Mouse (Mus musculus) stomach, postnatal 0 days (tissue): ENCODE data around the gene Ccdc184. TPM values are rescaled to one million over a fixed set of nuclear protein-coding genes. Genes with fewer than 3 reads are reported as not detected.

ENCODE experiments used
- ATAC-seq: fragments of 200-750 bp; cut with Nextera tagmentation; 2 replicates; pipeline ENCODE4 v1.8.0; 2017; ENCODE audit not compliant: low FRiP score, low TSS enrichment
- DNase-seq: peaks from one replicate; pipeline ENCODE4 v3.0.0-alpha.2; 2016; ENCODE audit warnings: low spot score
- H3K27ac ChIP-seq: fragments of 300-500 bp; sonication (generic); replicated peaks from 2 replicates; pipeline ENCODE4 v1.5.1; 2014; ENCODE audit warnings: mild to moderate bottlenecking, control low read depth
- H3K27me3 ChIP-seq: fragments of 300-500 bp; sonication (generic); 2 replicates; pipeline ENCODE4 v1.6.1; 2014; ENCODE audit warnings: low read length; ENCODE audit not compliant: control insufficient read depth, insufficient read depth
- H3K36me3 ChIP-seq: fragments of 300-500 bp; sonication (generic); 2 replicates; pipeline ENCODE4 v1.6.1; 2014; ENCODE audit warnings: low read length, mixed read lengths; ENCODE audit not compliant: control insufficient read depth, insufficient read depth
- H3K4me1 ChIP-seq: fragments of 300-500 bp; sonication (generic); replicated peaks from 2 replicates; pipeline ENCODE4 v1.6.1; 2014; ENCODE audit warnings: antibody characterized with exemption; ENCODE audit not compliant: control insufficient read depth, insufficient read depth
- H3K4me2 ChIP-seq: fragments of 300-500 bp; sonication (generic); replicated peaks from 2 replicates; pipeline ENCODE4 v1.6.1; 2014; ENCODE audit warnings: low read depth, mild to moderate bottlenecking, control low read depth, moderate library complexity
- H3K4me3 ChIP-seq: fragments of 300-500 bp; sonication (generic); 2 replicates; pipeline ENCODE4 v1.5.1; 2014; ENCODE audit warnings: low read depth, low read length, control low read depth
- H3K9ac ChIP-seq: fragments of 300-500 bp; sonication (generic); 2 replicates; pipeline ENCODE4 v1.6.1; 2014; ENCODE audit warnings: mild to moderate bottlenecking, low read length, control low read depth, mixed read lengths
- H3K9me3 ChIP-seq: fragments of 300-500 bp; sonication (generic); 2 replicates; pipeline ENCODE4 v1.6.1; 2016; ENCODE audit warnings: low read length; ENCODE audit not compliant: control insufficient read depth
- CTCF ChIP-seq: IDR thresholded peaks from 2 replicates; pipeline ENCODE4 v1.5.1; 2016; ENCODE audit warnings: antibody characterized with exemption, low read depth, mild to moderate bottlenecking, moderate library complexity
- EP300 ChIP-seq: optimal IDR thresholded peaks from 2 replicates; pipeline ENCODE3; 2016; ENCODE audit warnings: antibody characterized with exemption
- WGBS: fragments of 180-500 bp; shearing (Covaris S2); extraction: QIAGEN DNeasy Blood & Tissue Kit; methylation state at CpG from one replicate; pipeline ENCODE4 v1.1.7; 2014; 5-methylcytosine and 5-hydroxymethylcytosine counted together
- polyA plus RNA-seq: library from polyadenylated mRNA; unstranded; fragments of >200 nt; fragmentation: Nextera tagmentation; extraction: Ambion mirVana; gene quantifications from 2 replicates; pipeline ENCODE4 v1.2.1, GENCODE M21; 2015

Gene Ccdc184
- polyA plus RNA-seq, 1 experiment from 2014 or later, result 0.95 TPM

- H3K9ac ChIP-seq, result peak overlapping the region; percentile 19
- peak overlapping the region; percentile 48 for H3K4me3 ChIP-seq
- TF ChIP-seq CTCF, result peak; percentile 93
- TF ChIP-seq EP300, result no peak
- H3K36me3 ChIP-seq, result no peaks in the 10 kb centered on the region
- no peaks in the 10 kb centered on the region for H3K4me1 ChIP-seq
- peak; percentile 94 for DNase-seq
- H3K27ac ChIP-seq, result peak overlapping the region; percentile 49; the same call in 1 of the 2 replicates
- peak overlapping the region; percentile 54 for H3K4me2 ChIP-seq
- no peaks in the 10 kb centered on the region for H3K9me3 ChIP-seq
- WGBS, result 0% methylated on average over 30 of the region's 30 CpGs
- peak; percentile 98 for ATAC-seq
- H3K27me3 ChIP-seq, result no peaks in the 10 kb centered on the region
These were observed 14.3 kb downstream of the Ccdc184 start for GRCm38 (mm10) chr15:98181132-98181711.

GRCm38 (mm10) chr15:98181856-98182570 lies 15.1 kb downstream of the Ccdc184 start:
- no peaks in the 10 kb centered on the region for H3K36me3 ChIP-seq
- ATAC-seq (no peak), DNase-seq (no peak)
- H3K9ac ChIP-seq, result no peak overlapping the region
- TF ChIP-seq EP300, result no peak
- no peak for TF ChIP-seq CTCF
- H3K27ac ChIP-seq, result no peak overlapping the region
- H3K4me1 ChIP-seq, result no peaks in the 10 kb centered on the region
- H3K4me3 ChIP-seq, result no peak overlapping the region
- no peaks in the 10 kb centered on the region for H3K27me3 ChIP-seq
- no peaks in the 10 kb centered on the region for H3K9me3 ChIP-seq
- H3K4me2 ChIP-seq, result no peak overlapping the region
- 66% methylated on average over 12 of the region's 12 CpGs for WGBS

- H3K9me3 ChIP-seq, result no peaks in the 10 kb centered on the region
- DNase-seq, result no peak
- H3K27me3 ChIP-seq, result no peaks in the 10 kb centered on the region
- no peak overlapping the region for H3K4me3 ChIP-seq
- H3K4me2 ChIP-seq, result no peak overlapping the region
- ATAC-seq, result no peak
- no peak overlapping the region for H3K9ac ChIP-seq
- no peak for TF ChIP-seq CTCF
- TF ChIP-seq EP300, result no peak
- no peaks in the 10 kb centered on the region for H3K4me1 ChIP-seq
- no peak overlapping the region for H3K27ac ChIP-seq
- WGBS, result 31% methylated on average over 4 of the region's 4 CpGs
- no peaks in the 10 kb centered on the region for H3K36me3 ChIP-seq
These were observed 17.5 kb downstream of the Ccdc184 start for GRCm38 (mm10) chr15:98184456-98184855.

- Histone ChIP-seq H3K27me3 (no peaks in the 10 kb centered on the region), H3K27ac (no peak within 1 kb of the TSS), H3K9me3 (no peaks in the 10 kb centered on the region), H3K9ac (no peak within 1 kb of the TSS), H3K4me1 (no peaks in the 10 kb centered on the region), H3K4me3 (no peak within 1 kb of the TSS), H3K4me2 (no peak within 1 kb of the TSS), H3K36me3 (no peaks in the 10 kb centered on the region)
- WGBS, result 70% methylated on average over 3 of the region's 3 CpGs
- DNase-seq (no peak), ATAC-seq (no peak)
- TF ChIP-seq CTCF (no peak), EP300 (no peak)
These were observed 28.5 kb downstream of the Ccdc184 start, which contains the start of gene Olfr288 for GRCm38 (mm10) chr15:98195442-98195841. TSS of gene Olfr288 (minus strand) at chr15:98195542.

GRCm38 (mm10) chr15:98209676-98210075 lies 42.7 kb downstream of the Ccdc184 start:
- no peak overlapping the region for H3K9ac ChIP-seq
- no peak overlapping the region for H3K4me3 ChIP-seq
- TF ChIP-seq CTCF (no peak), EP300 (no peak)
- DNase-seq (no peak), ATAC-seq (no peak)
- H3K9me3 ChIP-seq, result no peaks in the 10 kb centered on the region
- H3K4me1 ChIP-seq, result no peaks in the 10 kb centered on the region
- no peak overlapping the region for H3K27ac ChIP-seq
- H3K36me3 ChIP-seq, result no peaks in the 10 kb centered on the region
- 77% methylated on average over 7 of the region's 7 CpGs for WGBS
- H3K27me3 ChIP-seq, result no peaks in the 10 kb centered on the region; the same call in 1 of the 2 replicates
- H3K4me2 ChIP-seq, result no peak overlapping the region

- TF ChIP-seq EP300 (no peak), CTCF (no peak)
- Histone ChIP-seq H3K9me3 (no peaks in the 10 kb centered on the region), H3K27me3 (no peaks in the 10 kb centered on the region; the same call in 1 of the 2 replicates), H3K4me2 (no peak overlapping the region), H3K9ac (no peak overlapping the region), H3K27ac (no peak overlapping the region), H3K36me3 (no peaks in the 10 kb centered on the region), H3K4me3 (no peak overlapping the region), H3K4me1 (no peaks in the 10 kb centered on the region)
- ATAC-seq (no peak), DNase-seq (no peak)
- WGBS, result 70% methylated on average over 5 of the region's 5 CpGs
These were observed 46.4 kb downstream of the Ccdc184 start for GRCm38 (mm10) chr15:98213336-98213870.
